7 mouse cellular contexts compared by ENCODE assay signal in genomic region chr1:92774743-92775692, GRCm38 (mm10). TPM values are rescaled to one million over a fixed set of nuclear protein-coding genes. Genes with fewer than 3 reads are reported as not detected.
DNase-seq lines count a peak whose midpoint lies in the region; ATAC-seq and TF ChIP-seq lines count a peak whose summit lies in the region.

No protein-coding gene starts in this region.

- H3K4me2 ChIP-seq in lung, postnatal 0 days (replicated peaks; ENCODE audit: low read depth, low read length): peak overlapping the region; percentile 48
- H3K4me2 ChIP-seq in liver, embryonic 14.5 days (ENCODE audit: low read depth): peak overlapping the region; percentile 39

- H3K27ac ChIP-seq in lung, postnatal 0 days (ENCODE audit: low read length): no peak overlapping the region
- H3K27ac ChIP-seq in liver, embryonic 14.5 days: no peak overlapping the region
- H3K27ac ChIP-seq in small intestine, adult 2 months (ENCODE audit: insufficient read depth, low read depth, low read length): no peak overlapping the region

- H3K4me1 ChIP-seq in lung, postnatal 0 days (ENCODE audit: insufficient read depth, low read depth, low read length): no peaks in the 10 kb centered on the region
- peaks cover 0 to 6% of the 10 kb centered on the region in 2 experiments; a peak in 1 of 4 replicates for H3K4me1 ChIP-seq in liver, embryonic 14.5 days (replicated peaks; ENCODE audit: control insufficient read depth in 2 of 2, insufficient read depth in 2 of 2, low read length in 1 of 2)
- no peaks in the 10 kb centered on the region for H3K4me1 ChIP-seq in small intestine, adult 2 months (ENCODE audit: control insufficient read depth, insufficient read depth, insufficient read length, low read length)

- no peak for TF ChIP-seq CTCF in lung, postnatal 0 days (IDR thresholded peaks at IDR 0.05)
- no peak for TF ChIP-seq CTCF in liver, embryonic 14.5 days (IDR thresholded peaks at IDR 0.05; ENCODE audit: low read depth)
- TF ChIP-seq CTCF in small intestine, adult 2 months (IDR thresholded peaks at IDR 0.05; ENCODE audit: extremely low read depth, insufficient read length, insufficient replicate concordance, low read depth, low read length): no peak

- no peak for TF ChIP-seq EP300 in lung, postnatal 0 days (IDR thresholded peaks at IDR 0.05)
- TF ChIP-seq EP300 in liver, embryonic 14.5 days (IDR thresholded peaks at IDR 0.05; ENCODE audit: low read depth): no peak

- 21% methylated on average over 16 of the region's 16 CpGs for WGBS in lung, postnatal 0 days
- WGBS in liver, embryonic 14.5 days (ENCODE audit: insufficient replicate concordance): 12% methylated on average over 16 of the region's 16 CpGs
- WGBS in small intestine, adult 2 months: 18% methylated on average over 16 of the region's 16 CpGs

- no peaks in the 10 kb centered on the region for H3K27me3 ChIP-seq in lung, postnatal 0 days (replicated peaks; ENCODE audit: insufficient read depth, low read length)
- H3K27me3 ChIP-seq in liver, embryonic 14.5 days (ENCODE audit: control insufficient read depth, insufficient read depth, low read length): no peaks in the 10 kb centered on the region; the same call in 1 of the 2 replicates
- H3K27me3 ChIP-seq in small intestine, adult 2 months (ENCODE audit: control insufficient read depth, insufficient read depth, low read length): peaks cover 2% of the 10 kb centered on the region; the same call in 1 of the 2 replicates

- no peaks in the 10 kb centered on the region for H3K36me3 ChIP-seq in lung, postnatal 0 days (ENCODE audit: insufficient read depth, low read length)
- no peaks in the 10 kb centered on the region for H3K36me3 ChIP-seq in liver, embryonic 14.5 days (replicated peaks; ENCODE audit: control insufficient read depth, insufficient read depth, low read depth)
- H3K36me3 ChIP-seq in small intestine, adult 2 months (ENCODE audit: control insufficient read depth, insufficient read depth, low read length): no peaks in the 10 kb centered on the region

- H3K4me3 ChIP-seq in lung, postnatal 0 days (ENCODE audit: low read depth, low read length): no peak overlapping the region
- no peak overlapping the region for H3K4me3 ChIP-seq in liver, embryonic 14.5 days (ENCODE audit: insufficient read depth in 1 of 2, low read depth in 2 of 2, low read length in 2 of 2)
- H3K4me3 ChIP-seq in small intestine, adult 2 months (ENCODE audit: low read depth, low read length): peak overlapping the region; percentile 54

- no peaks in the 10 kb centered on the region for H3K9me3 ChIP-seq in lung, postnatal 0 days (ENCODE audit: low read length)
- H3K9me3 ChIP-seq in liver, embryonic 14.5 days (ENCODE audit: control insufficient read depth, low read length): no peaks in the 10 kb centered on the region

- H3K9ac ChIP-seq in lung, postnatal 0 days (replicated peaks; ENCODE audit: low read depth): no peak overlapping the region
- H3K9ac ChIP-seq in liver, embryonic 14.5 days (replicated peaks): no peak overlapping the region; the same call in 1 of the 2 replicates

- no peak for TF ChIP-seq POLR2A in small intestine, adult 2 months (IDR thresholded peaks at IDR 0.05; ENCODE audit: low read depth, low read length)

- peak; percentile 77 for ATAC-seq in lung, postnatal 0 days
- peak; percentile 70 for ATAC-seq in granulocyte monocyte progenitor cell, adult 5-6 weeks (replicated peaks; ENCODE audit: poor library complexity, severe bottlenecking)
- ATAC-seq in liver, embryonic 14.5 days (ENCODE audit: insufficient read depth): no peak

- DNase-seq in lung, postnatal 0 days (ENCODE audit: low spot score): peak; percentile 69
- no peak for DNase-seq in lung, adult 18-20 months
- DNase-seq in liver, embryonic 14.5 days (ENCODE audit: low read depth in 3 of 3, low spot score in 3 of 3): no peak
- DNase-seq in gastrocnemius, adult 18-20 months (ENCODE audit: low spot score): no peak
- no peak for DNase-seq in cerebellum, postnatal 25 days

RNA-seq across cellular contexts. Expression of gene Gpc1, which starts 56.4 kb away (rescaled TPM):
- polyA plus RNA-seq in lung, postnatal 0 days (2015; fragmentation: Nextera tagmentation; extraction: Ambion mirVana): 11.0 and 12.5 TPM in 2 replicates
- 63.6 and 65.2 TPM in 2 replicates for total RNA-seq in granulocyte monocyte progenitor cell, adult 5-6 weeks (2014; fragmentation: Nextera tagmentation)
- total RNA-seq in granulocyte monocyte progenitor cell, adult 5-6 weeks (2017): 70.6 and 74.6 TPM in 2 replicates
- 1.6 and 1.7 TPM in 2 replicates for polyA plus RNA-seq in liver, embryonic 14.5 days (2012; rRNA removed)
- 1.8 and 2.1 TPM in 2 replicates for polyA plus RNA-seq in liver, embryonic 14.5 days (2014; fragmentation: Nextera tagmentation; extraction: Ambion mirVana)
- polyA plus RNA-seq in small intestine, adult 2 months (2012; rRNA removed): 6.8 and 8.4 TPM in 2 replicates
- total RNA-seq in gastrocnemius, adult 18-20 months (2021): 100 to 1,000 TPM; 223 to 227 TPM
